Mouse (Mus musculus) inflammation-experienced regulatory T-cells, adult 6 months (primary cell): Measurements from ENCODE around the gene Slc8a2. TPM values are rescaled to one million over a fixed set of nuclear protein-coding genes. Genes with fewer than 3 reads are reported as not detected.

Experiments
- polyA plus RNA-seq, 3 experiments: library from polyadenylated mRNA; unstranded; fragments of 100-300 nt; shearing (Covaris generic); gene quantifications; one replicate each; pipeline ENCODE4 v1.2.1; 2017

Slc8a2 gene
- polyA plus RNA-seq, 3 experiments from 2014 or later, result not detected

Other genes with a start within 250 kb of the Slc8a2 start
- gene Crx, start 249.9 kb upstream of the Slc8a2 start, polyA plus RNA-seq, result not detected
- gene Crxos, start 247.2 kb upstream of the Slc8a2 start, polyA plus RNA-seq, result not detected
- gene Selenow, start 207.4 kb upstream of the Slc8a2 start, polyA plus RNA-seq, result 100 to 1,000 TPM; 681 to 943 (median 889) TPM
- 100 to 1,000 TPM; 272 to 320 (median 288) TPM for gene Nop53, start 183.8 kb upstream of the Slc8a2 start, polyA plus RNA-seq
- gene Ehd2, start 162.3 kb upstream of the Slc8a2 start, polyA plus RNA-seq, result under 1 TPM in 2 of 3 experiments, not detected in 1; 0.19 to 0.34 TPM
- gene Bicra, start 81.9 kb upstream of the Slc8a2 start, polyA plus RNA-seq, result 1 to 10 TPM; 2.7 to 4.4 (median 4.2) TPM
- gene Zfp541, start 68.0 kb upstream of the Slc8a2 start, polyA plus RNA-seq, result under 1 TPM in 1 of 3 experiments, not detected in 2; 0.07 TPM
- gene Napa, start 31.4 kb upstream of the Slc8a2 start, polyA plus RNA-seq, result 100 to 1,000 TPM; 191 to 298 (median 208) TPM
- gene Kptn, start 9.9 kb upstream of the Slc8a2 start, polyA plus RNA-seq, result 10 to 100 TPM; 18.7 to 23.5 (median 19.2) TPM
- gene Meis3, start 45.3 kb downstream of the Slc8a2 start, polyA plus RNA-seq, result 10 to 100 TPM in 2 of 3 experiments, 1 to 10 TPM in 1; 8.6 to 23.2 (median 20.8) TPM
- gene Dhx34, start 92.2 kb downstream of the Slc8a2 start, polyA plus RNA-seq, result 10 to 100 TPM in 2 of 3 experiments, 1 to 10 TPM in 1; 8.3 to 12.4 (median 11.4) TPM
- gene C5ar2, start 114.3 kb downstream of the Slc8a2 start, polyA plus RNA-seq, result under 1 TPM in 1 of 3 experiments, not detected in 2; 0.23 TPM
- under 1 TPM in 1 of 3 experiments, not detected in 2; 0.21 TPM for gene C5ar1, start 129.7 kb downstream of the Slc8a2 start, polyA plus RNA-seq
- 1 to 10 TPM in 2 of 3 experiments, under 1 TPM in 1; 0.96 to 2.4 (median 2.3) TPM for gene Inafm1, start 143.8 kb downstream of the Slc8a2 start, polyA plus RNA-seq
- gene Ccdc9, start 157.0 kb downstream of the Slc8a2 start, polyA plus RNA-seq, result 10 to 100 TPM; 10.6 to 16.3 (median 11.5) TPM
- 1 to 10 TPM in 2 of 3 experiments, under 1 TPM in 1; 0.42 to 1.5 (median 1.2) TPM for gene Bbc3, start 178.6 kb downstream of the Slc8a2 start, polyA plus RNA-seq